Mouse (Mus musculus) CD8-positive naive resting alpha-beta T cell, adult 2 months (primary cell): Measurements from ENCODE around the gene Nkx6-1.

Experiments
- DNase-seq, 2 experiments: peaks; one replicate each; pipeline ENCODE4 v3.0.0; 2022; ENCODE audit warnings: low read depth in 2 of 2, low spot score in 2 of 2

Gene Nkx6-1

DNA sequence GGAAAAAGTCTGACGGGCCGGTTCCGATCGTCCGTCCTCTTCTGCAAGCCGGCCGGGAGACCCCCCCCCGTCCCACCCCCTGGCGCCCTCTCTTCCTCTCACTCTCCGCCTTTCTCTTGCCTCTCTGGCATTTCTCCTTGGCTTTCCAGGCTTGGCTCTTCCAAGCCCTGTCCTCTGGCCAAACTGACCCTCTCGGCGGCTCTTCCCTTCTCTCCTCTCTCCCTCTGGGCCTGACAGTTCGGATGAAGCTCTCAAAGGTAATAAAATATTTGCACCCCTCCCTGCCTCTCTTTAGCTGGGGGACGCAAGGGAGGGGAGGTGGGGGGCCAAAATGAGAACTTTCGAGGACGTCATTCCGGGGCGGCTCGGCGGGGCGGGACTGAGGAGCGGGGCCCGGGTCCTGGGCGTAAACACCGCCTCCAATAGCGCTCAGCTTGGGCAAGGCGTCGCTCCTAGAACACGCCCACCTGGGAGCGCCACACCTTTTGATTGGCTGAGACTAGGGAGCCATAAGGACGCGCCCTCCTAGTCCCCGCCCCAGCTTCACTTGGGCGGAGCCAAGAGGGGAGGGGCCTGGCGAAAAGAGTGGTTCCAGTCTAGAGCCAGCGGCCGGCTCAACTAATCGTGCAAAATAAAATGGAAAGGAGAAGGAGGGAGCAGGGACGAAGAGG, at the start of gene Nkx6-1:
TSS of gene Nkx6-1 (minus strand) at position 52 of the 671 bp plus-strand sequence.
- DNase-seq = no peak

GRCm38 (mm10) chr5:101713064-101713613, 48.3 kb upstream of the Nkx6-1 start:
- DNase-seq = no peak

GRCm38 (mm10) chr5:101703374-101704260, 38.8 kb upstream of the Nkx6-1 start:
- DNase-seq = no peak

DNA sequence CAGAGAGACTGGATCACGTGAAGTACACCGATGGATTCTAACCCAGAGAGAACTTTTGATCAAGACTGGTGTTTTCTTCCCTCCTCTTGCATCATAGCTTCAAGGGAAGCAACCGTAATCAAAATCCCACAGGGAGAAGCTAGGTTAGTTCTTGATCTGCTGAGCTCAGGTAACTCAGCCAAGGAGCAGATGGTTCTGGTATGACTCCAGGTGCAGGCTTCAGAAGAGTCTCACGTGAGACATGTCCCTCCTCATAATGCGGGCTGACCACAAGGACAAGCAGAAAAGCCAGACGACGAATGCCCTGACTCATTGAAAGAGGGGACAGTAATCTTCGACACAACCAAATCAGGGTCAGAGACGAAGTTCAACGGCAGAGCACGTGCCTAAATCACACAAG, 37.8 kb upstream of the Nkx6-1 start:
- DNase-seq = no peak

GRCm38 (mm10) chr5:101700607-101701006, 35.8 kb upstream of the Nkx6-1 start:
- DNase-seq = no peak

DNA sequence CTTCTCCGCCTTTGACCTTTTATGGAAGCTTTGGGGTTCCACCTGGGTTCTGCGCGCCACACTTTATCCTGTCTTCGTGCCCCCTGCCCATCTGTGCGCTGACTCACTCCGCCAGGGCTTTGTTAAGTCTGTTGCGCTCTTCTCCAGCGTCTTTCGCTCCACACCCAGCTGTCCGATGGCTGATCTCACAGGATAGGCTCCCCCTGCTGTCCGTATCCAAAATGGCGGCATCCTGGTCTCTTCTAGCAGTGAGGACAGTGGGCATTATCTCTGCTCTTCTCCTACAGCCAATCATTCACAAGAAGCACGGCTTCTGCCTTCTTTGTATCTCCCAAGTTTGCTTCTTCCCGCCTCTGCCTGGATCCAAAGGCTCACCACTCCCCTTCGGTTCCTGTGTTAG, 23.8 kb upstream of the Nkx6-1 start:
- DNase-seq = no peak

- DNase-seq = no peak
These were observed 18.5 kb upstream of the Nkx6-1 start for GRCm38 (mm10) chr5:101683340-101683739.

GRCm38 (mm10) chr5:101680338-101680737, 15.5 kb upstream of the Nkx6-1 start:
- DNase-seq = no peak

DNA sequence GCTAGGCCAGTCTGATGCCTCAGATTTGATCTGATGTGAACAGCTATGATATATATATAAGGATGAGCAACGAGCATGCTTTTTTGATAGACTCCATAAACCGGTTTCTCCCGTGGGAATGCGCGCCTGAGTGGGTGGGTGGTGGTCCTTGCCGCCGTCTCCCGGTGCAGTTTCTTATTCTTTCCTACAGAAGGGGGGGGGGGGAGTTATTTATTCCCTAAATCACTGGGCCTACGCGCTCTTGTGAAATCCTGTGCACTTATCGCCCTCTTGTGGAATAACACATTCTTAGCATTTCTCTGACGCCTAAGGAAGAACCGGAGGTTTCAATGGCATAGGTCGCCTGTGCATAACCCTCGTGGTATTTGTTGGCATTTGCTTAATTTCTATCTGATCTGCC, 4.6 kb upstream of the Nkx6-1 start:
- no peak for DNase-seq

- DNase-seq = no peak
These were observed 3.7 kb upstream of the Nkx6-1 start for GRCm38 (mm10) chr5:101668475-101668874.

DNA sequence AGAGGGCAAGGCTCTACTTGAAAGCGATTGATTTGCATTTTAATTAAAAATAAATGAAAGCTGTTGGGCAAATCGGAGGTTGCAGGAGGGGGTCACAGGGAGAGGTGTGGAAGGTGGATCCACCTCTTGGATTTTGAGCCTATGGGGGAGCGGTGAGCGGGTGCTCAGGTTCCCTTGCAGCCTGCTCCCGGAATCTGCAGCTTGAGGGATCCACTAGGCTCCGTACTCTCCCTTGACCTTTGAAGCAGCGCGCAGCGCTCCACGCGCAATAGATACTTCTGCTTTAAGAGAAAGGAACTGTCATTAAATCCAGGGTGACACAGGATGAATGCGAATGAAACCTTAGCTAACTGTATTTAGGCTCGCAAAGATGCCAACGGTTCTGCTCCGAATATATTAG, 3.2 kb upstream of the Nkx6-1 start:
- no peak for DNase-seq

- DNase-seq = no peak
These were observed 2.6 kb upstream of the Nkx6-1 start for GRCm38 (mm10) chr5:101667263-101667990.

- no peak for DNase-seq
These were observed 1.9 kb upstream of the Nkx6-1 start for GRCm38 (mm10) chr5:101666713-101667112.

- no peak for DNase-seq
These were observed 1.3 kb upstream of the Nkx6-1 start for GRCm38 (mm10) chr5:101666091-101666490.

GRCm38 (mm10) chr5:101664423-101664921, 324 bp downstream of the Nkx6-1 start:
- no peak for DNase-seq

- no peak for DNase-seq
These were observed 974 bp downstream of the Nkx6-1 start for GRCm38 (mm10) chr5:101663621-101664422.

DNA sequence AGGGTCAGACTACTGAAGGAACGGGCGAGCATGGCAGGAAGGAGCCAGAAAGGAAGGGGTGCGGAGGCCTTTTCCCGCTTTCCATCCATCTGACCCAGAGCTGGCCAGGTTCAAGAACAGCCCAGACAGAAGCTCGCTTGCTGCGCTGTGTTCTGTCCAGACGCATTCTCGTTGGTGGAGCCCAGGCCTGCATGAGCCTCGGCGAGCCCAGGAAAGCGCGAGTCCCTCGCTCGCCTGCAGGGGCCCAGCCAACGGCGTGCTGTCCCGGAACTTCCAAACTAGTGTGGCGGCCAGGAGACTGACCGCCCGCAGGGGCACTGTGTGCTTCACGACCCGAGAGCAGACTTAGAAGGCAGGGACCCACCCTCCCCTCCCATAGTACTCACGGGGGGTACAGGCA, 1.6 kb downstream of the Nkx6-1 start:
- DNase-seq = no peak

DNA sequence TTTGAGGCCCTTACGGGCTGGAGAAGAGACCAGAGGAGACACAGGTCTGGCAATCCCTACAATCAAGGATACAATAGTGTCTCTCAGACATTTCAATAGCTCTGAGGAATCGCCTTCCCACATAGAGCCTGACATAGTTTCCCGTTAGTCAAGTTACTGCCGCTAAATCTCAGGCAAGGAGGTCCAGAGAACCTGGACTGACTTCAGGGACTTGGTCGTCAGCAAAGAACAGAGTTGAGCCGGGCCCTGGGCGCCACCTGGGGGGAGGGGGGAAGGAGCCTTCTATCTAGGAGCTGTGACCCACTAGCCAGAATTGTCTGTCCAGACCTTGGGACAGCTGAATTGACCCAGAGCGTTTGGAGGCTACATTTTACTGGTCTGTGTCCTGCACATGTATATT, 2.3 kb downstream of the Nkx6-1 start:
- DNase-seq = no peak

- DNase-seq = no peak
These were observed 3.1 kb downstream of the Nkx6-1 start for GRCm38 (mm10) chr5:101661561-101662211.

DNA sequence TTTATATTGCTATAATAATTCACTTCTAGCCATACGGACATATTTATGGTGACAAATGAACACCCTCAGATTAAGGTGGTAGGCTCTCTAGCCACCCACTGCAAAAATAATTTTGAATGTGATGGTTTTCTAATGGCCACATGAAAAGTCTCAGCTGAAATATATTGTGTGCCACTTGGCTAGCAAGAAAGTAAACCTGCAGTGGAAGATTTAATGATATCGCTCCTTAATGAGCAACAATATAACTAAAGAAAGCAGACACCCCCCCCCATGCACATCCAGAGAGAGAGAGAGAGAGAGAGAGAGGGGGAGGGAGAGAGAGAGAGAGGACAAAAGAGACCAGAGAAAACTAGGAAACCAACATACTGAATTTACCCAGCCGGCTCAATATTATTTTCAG, 4.1 kb downstream of the Nkx6-1 start:
- DNase-seq = no peak
